Mouse (Mus musculus) kidney, postnatal 0 days (tissue): ENCODE data around the gene Gcm1. TPM values are rescaled to one million over a fixed set of nuclear protein-coding genes. Genes with fewer than 3 reads are reported as not detected.

Source experiments
- ATAC-seq: fragments of 200-750 bp; cut with Nextera tagmentation; replicated peaks from 2 replicates; pipeline ENCODE4 v1.8.0; 2017; ENCODE audit warnings: low read depth, moderate number of reproducible peaks, moderate TSS enrichment, moderate library complexity; ENCODE audit not compliant: low FRiP score
- DNase-seq: peaks from one replicate; pipeline ENCODE4 v3.0.0-alpha.2; 2016; ENCODE audit warnings: low spot score
- H3K27ac ChIP-seq: fragments of 300-500 bp; sonication (generic); 2 replicates; pipeline ENCODE4 v1.5.1; 2014; ENCODE audit warnings: mild to moderate bottlenecking
- H3K27me3 ChIP-seq: fragments of 300-500 bp; sonication (generic); 2 replicates; pipeline ENCODE4 v1.6.1; 2014; ENCODE audit warnings: low read length, mixed read lengths; ENCODE audit not compliant: insufficient read depth
- H3K36me3 ChIP-seq: fragments of 300-500 bp; sonication (generic); 2 replicates; pipeline ENCODE4 v1.6.1; 2014; ENCODE audit warnings: low read length, mixed read lengths; ENCODE audit not compliant: insufficient read depth
- H3K4me1 ChIP-seq: fragments of 300-500 bp; sonication (generic); replicated peaks from 2 replicates; pipeline ENCODE4 v1.6.1; 2014; ENCODE audit warnings: antibody characterized with exemption, low read length, mixed read lengths; ENCODE audit not compliant: insufficient read depth
- H3K4me2 ChIP-seq: fragments of 300-500 bp; sonication (generic); 2 replicates; pipeline ENCODE4 v1.6.1; 2014; ENCODE audit warnings: mild to moderate bottlenecking, low read length, moderate library complexity, mixed read lengths
- H3K4me3 ChIP-seq: fragments of 300-500 bp; sonication (generic); replicated peaks from 2 replicates; pipeline ENCODE4 v1.5.1; 2014; ENCODE audit warnings: low read depth, low read length
- H3K9ac ChIP-seq: fragments of 300-500 bp; sonication (generic); 2 replicates; pipeline ENCODE4 v1.6.1; 2014; ENCODE audit warnings: low read depth, low read length
- H3K9me3 ChIP-seq: fragments of 300-500 bp; sonication (generic); replicated peaks from 2 replicates; pipeline ENCODE4 v1.6.1; 2016; ENCODE audit warnings: low read length, inconsistent platforms, mixed read lengths
- CTCF ChIP-seq: IDR thresholded peaks from 2 replicates; pipeline ENCODE4 v1.5.1; 2016; ENCODE audit warnings: antibody characterized with exemption, low read depth, mild to moderate bottlenecking, moderate library complexity
- WGBS: fragments of 180-500 bp; shearing (Covaris S2); extraction: QIAGEN DNeasy Blood & Tissue Kit; methylation state at CpG from one replicate; pipeline ENCODE4 v1.1.7; 2014; 5-methylcytosine and 5-hydroxymethylcytosine counted together
- polyA plus RNA-seq: library from polyadenylated mRNA; unstranded; fragments of >200 nt; fragmentation: Nextera tagmentation; extraction: Ambion mirVana; gene quantifications from 2 replicates; pipeline ENCODE4 v1.2.1, GENCODE M21; 2015

Gcm1 gene
- 1.3 and 2.1 TPM in 2 replicates for polyA plus RNA-seq

GRCm38 (mm10) chr9:78051677-78052076 lies at the start of gene Gcm1:
Gene Gcm1, plus strand, starts transcription at chr9:78051924.
- Histone ChIP-seq H3K27ac (no peak within 1 kb of the TSS), H3K27me3 (no peaks in the 10 kb centered on the region), H3K9me3 (no peaks in the 10 kb centered on the region), H3K4me1 (no peaks in the 10 kb centered on the region), H3K36me3 (no peaks in the 10 kb centered on the region), H3K9ac (no peak within 1 kb of the TSS), H3K4me2 (no peak within 1 kb of the TSS), H3K4me3 (no peak within 1 kb of the TSS)
- DNase-seq: peak; percentile 1
- no peak for TF ChIP-seq CTCF
- 33% methylated on average over 3 of the region's 3 CpGs for WGBS
- peak; percentile 75; the same call in 1 of the 2 replicates for ATAC-seq

GRCm38 (mm10) chr9:78003278-78003677 lies 48.4 kb upstream of the Gcm1 start:
- H3K9me3 ChIP-seq: no peaks in the 10 kb centered on the region
- DNase-seq (no peak), ATAC-seq (no peak)
- H3K4me2 ChIP-seq: no peak overlapping the region
- H3K36me3 ChIP-seq: no peaks in the 10 kb centered on the region
- no peak overlapping the region for H3K9ac ChIP-seq
- H3K27me3 ChIP-seq: no peaks in the 10 kb centered on the region
- no peak overlapping the region for H3K27ac ChIP-seq
- 71% methylated on average over 2 of the region's 2 CpGs for WGBS
- no peak overlapping the region for H3K4me3 ChIP-seq
- no peak for TF ChIP-seq CTCF
- H3K4me1 ChIP-seq: no peaks in the 10 kb centered on the region

GRCm38 (mm10) chr9:78005481-78005880 lies 46.2 kb upstream of the Gcm1 start:
- Histone ChIP-seq H3K27me3 (no peaks in the 10 kb centered on the region), H3K9ac (no peak overlapping the region), H3K9me3 (no peaks in the 10 kb centered on the region), H3K36me3 (no peaks in the 10 kb centered on the region), H3K4me2 (no peak overlapping the region), H3K4me3 (no peak overlapping the region), H3K4me1 (no peaks in the 10 kb centered on the region), H3K27ac (no peak overlapping the region)
- WGBS: 66% methylated on average over 3 of the region's 3 CpGs
- DNase-seq: peak; percentile 18
- no peak for ATAC-seq
- peak; percentile 60 for TF ChIP-seq CTCF

- 48% methylated on average over 19 of the region's 19 CpGs for whole genome bisulfite sequencing
- Histone ChIP-seq H3K4me2 (no peak overlapping the region), H3K27ac (no peak overlapping the region), H3K9ac (no peak overlapping the region), H3K9me3 (no peaks in the 10 kb centered on the region), H3K27me3 (no peaks in the 10 kb centered on the region), H3K36me3 (no peaks in the 10 kb centered on the region), H3K4me3 (no peak overlapping the region), H3K4me1 (no peaks in the 10 kb centered on the region)
- DNase-seq (peak; percentile 89), ATAC-seq (peak; percentile 58; the same call in 1 of the 2 replicates)
- peak; percentile 88 for TF ChIP-seq CTCF
These were observed 45.3 kb upstream of the Gcm1 start for GRCm38 (mm10) chr9:78006209-78007001.

GRCm38 (mm10) chr9:78009382-78009781 lies 42.3 kb upstream of the Gcm1 start:
- no peaks in the 10 kb centered on the region for H3K36me3 ChIP-seq
- H3K4me3 ChIP-seq: no peak overlapping the region
- 91% methylated on average over 7 of the region's 7 CpGs for WGBS
- H3K4me1 ChIP-seq: no peaks in the 10 kb centered on the region
- TF ChIP-seq CTCF: no peak
- no peak overlapping the region for H3K27ac ChIP-seq
- no peak overlapping the region for H3K9ac ChIP-seq
- H3K27me3 ChIP-seq: no peaks in the 10 kb centered on the region
- H3K4me2 ChIP-seq: no peak overlapping the region
- H3K9me3 ChIP-seq: no peaks in the 10 kb centered on the region
- ATAC-seq (no peak), DNase-seq (no peak)

- DNase-seq: no peak
- ATAC-seq: no peak
- no peak overlapping the region for H3K9ac ChIP-seq
- H3K36me3 ChIP-seq: no peaks in the 10 kb centered on the region
- H3K4me2 ChIP-seq: no peak overlapping the region
- no peaks in the 10 kb centered on the region for H3K9me3 ChIP-seq
- 58% methylated on average over 5 of the region's 5 CpGs for WGBS
- no peak for TF ChIP-seq CTCF
- no peak overlapping the region for H3K4me3 ChIP-seq
- no peak overlapping the region for H3K27ac ChIP-seq
- no peaks in the 10 kb centered on the region for H3K4me1 ChIP-seq
- H3K27me3 ChIP-seq: no peaks in the 10 kb centered on the region
These were observed 41.5 kb upstream of the Gcm1 start for GRCm38 (mm10) chr9:78010187-78010586.

GRCm38 (mm10) chr9:78010707-78011106 lies 41.0 kb upstream of the Gcm1 start:
- no peak overlapping the region for H3K4me2 ChIP-seq
- no peak for TF ChIP-seq CTCF
- no peak overlapping the region for H3K4me3 ChIP-seq
- no peaks in the 10 kb centered on the region for H3K4me1 ChIP-seq
- ATAC-seq (no peak), DNase-seq (no peak)
- 65% methylated on average over 10 of the region's 10 CpGs for WGBS
- H3K36me3 ChIP-seq: no peaks in the 10 kb centered on the region
- no peak overlapping the region for H3K9ac ChIP-seq
- no peaks in the 10 kb centered on the region for H3K27me3 ChIP-seq
- no peaks in the 10 kb centered on the region for H3K9me3 ChIP-seq
- H3K27ac ChIP-seq: no peak overlapping the region
